Mouse (Mus musculus): ENCODE data around the gene Cbr4. TPM values are rescaled to one million over a fixed set of nuclear protein-coding genes. Genes with fewer than 3 reads are reported as not detected.
A peak's percentile ranks its signal among the peaks of the same experiment; 100 is the strongest.

Gene Cbr4
- polyA plus RNA-seq, 1 experiment, result 6.5 TPM

DNA sequence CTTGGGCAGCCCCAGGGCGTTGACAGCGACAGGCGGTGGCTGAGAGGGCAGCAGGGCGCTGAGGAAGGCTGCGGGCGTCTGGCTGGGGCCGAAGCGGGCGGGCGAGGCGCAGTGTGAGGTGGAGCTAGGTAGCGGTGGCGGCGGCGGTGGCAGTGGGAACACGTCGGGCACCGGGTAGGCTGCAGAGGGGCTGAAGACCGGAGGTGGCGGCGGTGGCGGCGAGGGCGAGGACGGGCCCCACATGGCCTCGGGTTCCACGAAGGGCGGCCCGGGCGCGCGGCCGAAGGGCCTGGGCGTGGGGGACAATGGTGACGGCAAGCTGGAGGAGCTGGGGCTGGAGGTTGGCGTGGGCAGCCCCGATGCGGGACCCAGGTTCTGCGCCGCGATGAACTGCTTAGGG lies 62.1 kb downstream of the Cbr4 start:
- Histone ChIP-seq H3K4me1 (ENCODE audit: control insufficient read depth, insufficient read depth, low read length) (no peaks in the 10 kb centered on the region), H3K4me3 (replicated peaks; ENCODE audit: control insufficient read depth, low read depth, low read length) (no peak overlapping the region), H3K27ac (ENCODE audit: control insufficient read depth, insufficient read depth, low read depth, low read length, poor library complexity) (no peak overlapping the region)
- TF ChIP-seq POLR2A (IDR thresholded peaks at IDR 0.05; ENCODE audit: borderline replicate concordance, control insufficient read depth, low read depth, low read length) (no peak), CTCF (IDR thresholded peaks at IDR 0.05; ENCODE audit: control insufficient read depth, insufficient read depth, low read length) (no peak)
- WGBS, result 93% methylated on average over 41 of the region's 41 CpGs

DNA sequence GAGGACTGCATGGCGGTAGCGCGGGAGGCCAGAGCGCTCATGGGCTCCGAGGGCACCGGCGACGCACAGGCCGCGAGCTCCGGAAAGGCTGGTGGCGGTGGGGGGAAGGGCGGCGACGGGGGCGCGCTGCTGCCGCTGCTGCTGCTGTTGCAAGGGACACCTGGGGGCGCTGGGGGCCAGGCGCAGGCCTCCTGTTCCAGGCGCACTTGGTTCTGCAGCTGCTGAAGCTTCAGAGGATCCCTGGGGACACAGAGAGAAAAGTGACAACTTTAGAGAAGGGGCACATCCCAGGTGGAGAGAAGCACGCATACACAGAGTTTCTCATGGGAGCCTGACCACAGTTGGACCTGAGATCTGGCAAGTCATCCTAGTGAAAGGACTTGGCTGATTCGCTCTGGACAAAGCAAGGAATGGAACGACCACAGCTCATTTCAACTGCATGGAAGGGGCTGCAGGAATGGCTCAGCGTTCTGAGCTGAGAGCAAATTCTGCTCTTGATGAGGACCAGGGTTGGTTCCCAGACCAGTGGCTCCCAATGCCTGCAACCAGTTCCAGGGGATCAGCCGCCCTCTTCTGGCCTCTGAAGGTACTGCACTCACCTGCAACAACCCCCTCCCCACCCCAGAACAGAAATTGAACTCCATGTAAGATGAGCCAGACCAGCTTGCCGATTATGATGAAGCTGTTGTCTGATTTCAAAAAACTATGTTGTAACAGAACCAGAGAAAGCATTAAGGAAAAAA lies 62.6 kb downstream of the Cbr4 start:
- Histone ChIP-seq H3K27ac (ENCODE audit: control insufficient read depth, insufficient read depth, low read depth, low read length, poor library complexity) (no peak overlapping the region), H3K4me1 (ENCODE audit: control insufficient read depth, insufficient read depth, low read length) (no peaks in the 10 kb centered on the region), H3K4me3 (replicated peaks; ENCODE audit: control insufficient read depth, low read depth, low read length) (no peak overlapping the region)
- 93% methylated on average over 27 of the region's 27 CpGs for WGBS
- TF ChIP-seq POLR2A (IDR thresholded peaks at IDR 0.05; ENCODE audit: borderline replicate concordance, control insufficient read depth, low read depth, low read length) (no peak), CTCF (IDR thresholded peaks at IDR 0.05; ENCODE audit: control insufficient read depth, insufficient read depth, low read length) (peak; percentile 32; the same call in 1 of the 2 replicates)

DNA sequence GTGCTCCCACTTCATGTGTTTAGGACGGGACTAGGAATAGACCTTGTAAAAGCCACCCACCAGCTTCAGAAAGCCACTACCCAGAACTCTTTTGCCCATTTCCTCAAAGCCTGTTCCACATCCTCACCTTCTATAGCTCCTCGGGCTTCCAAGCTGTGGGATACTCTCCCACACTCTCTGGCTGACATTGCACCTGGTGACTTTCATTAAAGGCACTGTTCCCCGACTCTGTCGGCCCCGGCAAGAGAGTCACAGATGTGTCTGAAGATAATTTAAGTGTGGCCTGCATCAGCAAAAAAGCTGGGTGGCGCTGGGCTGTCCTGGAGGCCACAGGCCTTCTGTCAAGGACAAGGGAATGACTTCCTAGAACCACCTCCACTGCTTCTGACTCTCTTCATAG lies 64.7 kb downstream of the Cbr4 start:
- 61% methylated on average over 6 of the region's 6 CpGs for WGBS
- no peak for TF ChIP-seq CTCF (IDR thresholded peaks at IDR 0.05; ENCODE audit: control insufficient read depth, insufficient read depth, low read length)
- TF ChIP-seq POLR2A (IDR thresholded peaks at IDR 0.05; ENCODE audit: borderline replicate concordance, control insufficient read depth, low read depth, low read length), result no peak
- H3K4me1 ChIP-seq (ENCODE audit: control insufficient read depth, insufficient read depth, low read length), result no peaks in the 10 kb centered on the region
- H3K27ac ChIP-seq (ENCODE audit: control insufficient read depth, insufficient read depth, low read depth, low read length, poor library complexity), result no peak overlapping the region
- H3K4me3 ChIP-seq (replicated peaks; ENCODE audit: control insufficient read depth, low read depth, low read length), result no peak overlapping the region

DNA sequence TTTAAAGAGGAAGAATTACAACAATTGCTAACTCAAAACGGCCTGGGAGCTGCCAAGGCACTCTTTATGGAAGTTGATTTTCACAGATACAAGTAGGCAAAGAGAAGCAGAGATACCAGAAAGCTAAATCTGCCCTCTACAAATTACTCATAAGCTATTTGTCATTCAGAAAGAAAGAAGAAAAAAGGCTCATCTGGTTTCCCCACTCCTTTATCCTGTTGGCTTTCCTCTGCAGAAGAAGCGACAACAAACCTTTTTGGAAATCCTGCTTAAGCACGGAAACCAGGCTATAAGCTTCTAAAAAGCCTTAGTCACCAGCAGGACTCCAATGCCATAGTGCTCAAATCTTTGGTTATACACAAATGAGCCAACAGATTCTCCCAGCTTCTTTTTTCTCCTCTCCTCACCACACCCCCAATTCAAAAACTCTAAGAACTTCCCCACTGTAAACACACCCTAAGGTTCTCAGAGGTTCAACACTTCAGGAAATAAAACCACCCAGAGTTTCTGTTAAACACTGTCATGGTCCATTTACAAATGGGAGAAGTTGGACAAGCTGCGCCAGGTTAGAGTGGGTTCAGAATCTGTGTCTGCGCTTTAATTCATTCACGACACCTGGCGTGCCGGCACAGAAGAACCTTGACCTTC lies 65.3 kb downstream of the Cbr4 start:
- Histone ChIP-seq H3K4me3 (replicated peaks; ENCODE audit: control insufficient read depth, low read depth, low read length) (no peak overlapping the region), H3K4me1 (ENCODE audit: control insufficient read depth, insufficient read depth, low read length) (no peaks in the 10 kb centered on the region), H3K27ac (ENCODE audit: control insufficient read depth, insufficient read depth, low read depth, low read length, poor library complexity) (no peak overlapping the region)
- TF ChIP-seq CTCF (IDR thresholded peaks at IDR 0.05; ENCODE audit: control insufficient read depth, insufficient read depth, low read length), result no peak
- TF ChIP-seq POLR2A (IDR thresholded peaks at IDR 0.05; ENCODE audit: borderline replicate concordance, control insufficient read depth, low read depth, low read length), result no peak
- 88% methylated on average over 8 of the region's 8 CpGs for WGBS

DNA sequence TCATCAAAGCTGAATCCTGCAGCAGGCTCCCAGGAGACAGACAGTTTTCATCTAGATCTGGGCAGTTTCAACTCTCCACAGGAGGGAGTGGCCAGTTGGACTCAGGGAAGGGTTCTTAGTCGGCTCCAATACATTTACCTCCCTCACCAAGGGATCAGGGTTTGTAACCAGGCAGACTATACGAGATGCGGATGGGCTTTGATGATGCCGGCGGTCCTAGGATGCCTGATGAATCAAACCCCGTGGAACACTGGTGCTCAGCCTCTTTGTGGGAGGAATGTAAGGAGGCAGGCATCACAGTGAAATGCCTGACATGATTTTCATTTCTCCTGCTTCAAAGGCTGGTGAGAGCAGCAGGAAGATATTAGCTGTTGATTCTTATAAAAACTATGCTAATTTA lies 67.8 kb downstream of the Cbr4 start:
- no peak for TF ChIP-seq CTCF (IDR thresholded peaks at IDR 0.05; ENCODE audit: control insufficient read depth, insufficient read depth, low read length)
- TF ChIP-seq POLR2A (IDR thresholded peaks at IDR 0.05; ENCODE audit: borderline replicate concordance, control insufficient read depth, low read depth, low read length), result no peak
- no peak overlapping the region for H3K27ac ChIP-seq (ENCODE audit: control insufficient read depth, insufficient read depth, low read depth, low read length, poor library complexity)
- 83% methylated on average over 6 of the region's 6 CpGs for WGBS
- no peak overlapping the region for H3K4me3 ChIP-seq (replicated peaks; ENCODE audit: control insufficient read depth, low read depth, low read length)
- H3K4me1 ChIP-seq (ENCODE audit: control insufficient read depth, insufficient read depth, low read length), result no peaks in the 10 kb centered on the region

DNA sequence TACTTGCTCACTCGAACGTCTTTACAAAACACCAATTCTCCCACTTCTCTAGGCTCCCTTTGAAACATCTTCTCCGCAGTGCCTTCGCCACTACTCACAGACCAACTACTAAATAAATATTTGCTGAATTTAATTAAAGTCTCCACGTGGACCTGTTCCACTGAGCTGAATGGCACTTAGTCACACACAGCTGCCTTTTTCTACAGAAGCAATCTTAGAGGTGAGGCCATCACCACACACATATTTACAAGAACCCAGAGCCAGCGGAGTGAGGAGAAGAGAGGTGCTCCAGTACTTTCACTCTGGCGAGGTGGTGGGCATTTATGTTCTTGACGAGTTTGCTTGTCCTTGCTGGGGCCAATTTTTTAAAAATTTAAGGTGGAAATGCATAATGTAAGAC lies 68.7 kb downstream of the Cbr4 start:
- 79% methylated on average over 8 of the region's 8 CpGs for WGBS
- Histone ChIP-seq H3K27ac (ENCODE audit: control insufficient read depth, insufficient read depth, low read depth, low read length, poor library complexity) (no peak overlapping the region), H3K4me3 (replicated peaks; ENCODE audit: control insufficient read depth, low read depth, low read length) (no peak overlapping the region), H3K4me1 (ENCODE audit: control insufficient read depth, insufficient read depth, low read length) (no peaks in the 10 kb centered on the region)
- no peak for TF ChIP-seq CTCF (IDR thresholded peaks at IDR 0.05; ENCODE audit: control insufficient read depth, insufficient read depth, low read length)
- TF ChIP-seq POLR2A (IDR thresholded peaks at IDR 0.05; ENCODE audit: borderline replicate concordance, control insufficient read depth, low read depth, low read length), result no peak
